Mouse (Mus musculus) large intestine, adult 2 months (tissue): Measurements from ENCODE around the gene Ndufs4. TPM values are rescaled to one million over a fixed set of nuclear protein-coding genes. Genes with fewer than 3 reads are reported as not detected.

Experiments used
- polyA plus RNA-seq: library from polyadenylated mRNA; depleted of rRNA; stranded (reverse); fragments of >200 nt; gene quantifications from 2 replicates; pipeline ENCODE4 v1.2.3, GENCODE M21; 2012; rRNA removed

Gene Ndufs4
- polyA plus RNA-seq, 1 experiment, result 55.4 TPM

Other genes starting within 250 kb of the Ndufs4 start
- 1.4 and 2.7 TPM in 2 replicates for gene Fst, start 70.7 kb upstream of the Ndufs4 start, polyA plus RNA-seq